Mouse (Mus musculus) heart, embryonic 12.5 days (tissue): Measurements from ENCODE around the gene Serpinf2. TPM values are rescaled to one million over a fixed set of nuclear protein-coding genes. Genes with fewer than 3 reads are reported as not detected.

Source experiments
- ATAC-seq: fragments of 200-750 bp; cut with Nextera tagmentation; 2 replicates; pipeline ENCODE4 v1.8.0; 2017; ENCODE audit warnings: moderate TSS enrichment, moderate library complexity; ENCODE audit not compliant: insufficient number of reproducible peaks, low FRiP score
- H3K27ac ChIP-seq: fragments of 300-500 bp; sonication (generic); 2 replicates; pipeline ENCODE4 v1.5.1; 2016; ENCODE audit warnings: mild to moderate bottlenecking, moderate library complexity; ENCODE audit not compliant: poor library complexity, severe bottlenecking
- H3K27me3 ChIP-seq: fragments of 300-500 bp; sonication (generic); replicated peaks from 2 replicates; pipeline ENCODE4 v1.6.1; 2016; ENCODE audit warnings: mild to moderate bottlenecking, moderate library complexity
- H3K36me3 ChIP-seq: fragments of 300-500 bp; sonication (generic); 2 replicates; pipeline ENCODE4 v1.6.1; 2016; ENCODE audit warnings: mild to moderate bottlenecking, moderate library complexity
- H3K4me1 ChIP-seq: fragments of 300-500 bp; sonication (generic); replicated peaks from 2 replicates; pipeline ENCODE4 v1.6.1; 2016; ENCODE audit warnings: mild to moderate bottlenecking
- H3K4me2 ChIP-seq: fragments of 300-500 bp; sonication (generic); 2 replicates; pipeline ENCODE4 v1.6.1; 2016; ENCODE audit warnings: mild to moderate bottlenecking, moderate library complexity
- H3K4me3 ChIP-seq: fragments of 300-500 bp; sonication (generic); 2 replicates; pipeline ENCODE4 v1.5.1; 2016; ENCODE audit warnings: mild to moderate bottlenecking
- H3K9ac ChIP-seq: fragments of 300-500 bp; sonication (generic); 2 replicates; pipeline ENCODE4 v1.6.1; 2016; ENCODE audit warnings: mild to moderate bottlenecking, moderate library complexity
- H3K9me3 ChIP-seq: fragments of 300-500 bp; sonication (generic); replicated peaks from 2 replicates; pipeline ENCODE4 v1.6.1; 2016; ENCODE audit warnings: mild to moderate bottlenecking, moderate library complexity
- WGBS: fragments of 180-500 bp; shearing (Covaris S2); methylation state at CpG from one replicate; pipeline ENCODE4 v1.1.7; 2016; 5-methylcytosine and 5-hydroxymethylcytosine counted together
- polyA plus RNA-seq: library from polyadenylated mRNA; unstranded; fragments of >200 nt; fragmentation: Nextera tagmentation; extraction: Ambion mirVana; gene quantifications from 2 replicates; pipeline ENCODE4 v1.2.1, GENCODE M21; 2016

Gene Serpinf2
- polyA plus RNA-seq, 1 experiment from 2014 or later: 6.4 TPM

GRCm38 (mm10) chr11:75429019-75429705 lies 10.2 kb downstream of the Serpinf2 start:
- Histone ChIP-seq H3K9me3 (peaks cover 4% of the 10 kb centered on the region; the same call in 1 of the 2 replicates), H3K36me3 (0 out of 2 replicates have a peak, but pooled peaks cover under 1% of the 10 kb centered on the region), H3K27ac (no peak overlapping the region), H3K9ac (no peak overlapping the region), H3K4me2 (no peak overlapping the region), H3K4me3 (no peak overlapping the region), H3K27me3 (no peaks in the 10 kb centered on the region), H3K4me1 (no peaks in the 10 kb centered on the region)
- no peak for ATAC-seq
- 68% methylated on average over 9 of the region's 9 CpGs for WGBS

GRCm38 (mm10) chr11:75424459-75424858 lies 14.9 kb downstream of the Serpinf2 start:
- 88% methylated on average over 3 of the region's 3 CpGs for WGBS
- peaks cover 20% of the 10 kb centered on the region for H3K4me1 ChIP-seq
- H3K27ac ChIP-seq: no peak overlapping the region
- H3K27me3 ChIP-seq: no peaks in the 10 kb centered on the region
- ATAC-seq: no peak
- H3K9me3 ChIP-seq: no peaks in the 10 kb centered on the region
- H3K4me2 ChIP-seq: no peak overlapping the region
- no peaks in the 10 kb centered on the region for H3K36me3 ChIP-seq
- H3K9ac ChIP-seq: no peak overlapping the region
- no peak overlapping the region for H3K4me3 ChIP-seq

- H3K9me3 ChIP-seq: no peaks in the 10 kb centered on the region
- no peak for ATAC-seq
- H3K36me3 ChIP-seq: no peaks in the 10 kb centered on the region
- no peak overlapping the region for H3K4me3 ChIP-seq
- no peak overlapping the region for H3K27ac ChIP-seq
- 84% methylated on average over 9 of the region's 9 CpGs for WGBS
- no peak overlapping the region for H3K9ac ChIP-seq
- no peaks in the 10 kb centered on the region for H3K27me3 ChIP-seq
- H3K4me1 ChIP-seq: peaks cover 20% of the 10 kb centered on the region
- H3K4me2 ChIP-seq: no peak overlapping the region
Observed at GRCm38 (mm10) chr11:75424033-75424432, 15.4 kb downstream of the Serpinf2 start.

- peaks cover 20% of the 10 kb centered on the region for H3K4me1 ChIP-seq
- H3K36me3 ChIP-seq: no peaks in the 10 kb centered on the region
- no peak overlapping the region for H3K27ac ChIP-seq
- no peak overlapping the region for H3K9ac ChIP-seq
- no peak overlapping the region for H3K4me3 ChIP-seq
- H3K27me3 ChIP-seq: no peaks in the 10 kb centered on the region
- no peak overlapping the region for H3K4me2 ChIP-seq
- no peaks in the 10 kb centered on the region for H3K9me3 ChIP-seq
- WGBS: 72% methylated on average over 3 of the region's 3 CpGs
- no peak for ATAC-seq
Observed at GRCm38 (mm10) chr11:75423091-75423490, 16.3 kb downstream of the Serpinf2 start.

- Histone ChIP-seq H3K4me1 (peaks cover 20% of the 10 kb centered on the region), H3K4me2 (peak within 1 kb of the TSS; percentile 60), H3K4me3 (peak within 1 kb of the TSS; percentile 43), H3K9ac (peak within 1 kb of the TSS; percentile 61), H3K27me3 (no peaks in the 10 kb centered on the region), H3K27ac (0 out of 2 replicates have a peak within 1 kb of the TSS, but pooled peaks have one; percentile 3), H3K36me3 (no peaks in the 10 kb centered on the region), H3K9me3 (no peaks in the 10 kb centered on the region)
- 37% methylated on average over 10 of the region's 10 CpGs for WGBS
- 0 out of 2 replicates have a peak, but pooled peaks have one; percentile 18 for ATAC-seq
Observed at GRCm38 (mm10) chr11:75422013-75422792, 17.2 kb downstream of the Serpinf2 start, which contains the start of gene Serpinf1. Serpinf1 (minus strand) TSS chr11:75422701.

GRCm38 (mm10) chr11:75421375-75422012 lies 17.9 kb downstream of the Serpinf2 start:
- no peak for ATAC-seq
- Histone ChIP-seq H3K4me2 (peak overlapping the region; percentile 60), H3K4me3 (peak overlapping the region; percentile 43), H3K27me3 (no peaks in the 10 kb centered on the region), H3K36me3 (no peaks in the 10 kb centered on the region), H3K4me1 (peaks cover 20% of the 10 kb centered on the region), H3K9ac (peak overlapping the region; percentile 61), H3K27ac (0 out of 2 replicates have a peak overlapping the region, but pooled peaks have one; percentile 3), H3K9me3 (no peaks in the 10 kb centered on the region)
- WGBS: 49% methylated on average over 6 of the region's 6 CpGs

- ATAC-seq: no peak
- 72% methylated on average over 5 of the region's 5 CpGs for WGBS
- Histone ChIP-seq H3K27me3 (no peaks in the 10 kb centered on the region), H3K9me3 (no peaks in the 10 kb centered on the region), H3K9ac (no peak overlapping the region), H3K27ac (no peak overlapping the region), H3K4me3 (no peak overlapping the region), H3K4me2 (peak overlapping the region; percentile 60; the same call in 1 of the 2 replicates), H3K4me1 (peaks cover 23% of the 10 kb centered on the region), H3K36me3 (no peaks in the 10 kb centered on the region)
Observed at GRCm38 (mm10) chr11:75420810-75421374, 18.5 kb downstream of the Serpinf2 start.

GRCm38 (mm10) chr11:75420037-75420436 lies 19.4 kb downstream of the Serpinf2 start:
- no peak overlapping the region for H3K4me3 ChIP-seq
- WGBS: 72% methylated on average over 7 of the region's 7 CpGs
- no peak overlapping the region for H3K27ac ChIP-seq
- no peaks in the 10 kb centered on the region for H3K9me3 ChIP-seq
- H3K4me2 ChIP-seq: no peak overlapping the region
- no peaks in the 10 kb centered on the region for H3K27me3 ChIP-seq
- no peak overlapping the region for H3K9ac ChIP-seq
- ATAC-seq: no peak
- H3K36me3 ChIP-seq: no peaks in the 10 kb centered on the region
- H3K4me1 ChIP-seq: peaks cover 30% of the 10 kb centered on the region

GRCm38 (mm10) chr11:75415994-75416393 lies 23.4 kb downstream of the Serpinf2 start:
- no peaks in the 10 kb centered on the region for H3K27me3 ChIP-seq
- WGBS: 74% methylated on average over 13 of the region's 13 CpGs
- no peak overlapping the region for H3K27ac ChIP-seq
- H3K4me2 ChIP-seq: no peak overlapping the region
- H3K4me3 ChIP-seq: no peak overlapping the region
- H3K4me1 ChIP-seq: peaks cover 18% of the 10 kb centered on the region
- ATAC-seq: no peak
- no peak overlapping the region for H3K9ac ChIP-seq
- H3K36me3 ChIP-seq: 0 out of 2 replicates have a peak, but pooled peaks cover 4% of the 10 kb centered on the region
- no peaks in the 10 kb centered on the region for H3K9me3 ChIP-seq

GRCm38 (mm10) chr11:75415096-75415495 lies 24.3 kb downstream of the Serpinf2 start:
- 43% methylated on average over 7 of the region's 7 CpGs for WGBS
- Histone ChIP-seq H3K9me3 (no peaks in the 10 kb centered on the region), H3K27me3 (no peaks in the 10 kb centered on the region), H3K27ac (no peak overlapping the region), H3K4me3 (no peak overlapping the region), H3K9ac (no peak overlapping the region), H3K4me2 (no peak overlapping the region), H3K36me3 (peaks cover 4% of the 10 kb centered on the region; the same call in 1 of the 2 replicates), H3K4me1 (peaks cover 13% of the 10 kb centered on the region)
- ATAC-seq: no peak
